Mouse (Mus musculus): ENCODE results near the gene Notch1.

Gene Notch1

DNA sequence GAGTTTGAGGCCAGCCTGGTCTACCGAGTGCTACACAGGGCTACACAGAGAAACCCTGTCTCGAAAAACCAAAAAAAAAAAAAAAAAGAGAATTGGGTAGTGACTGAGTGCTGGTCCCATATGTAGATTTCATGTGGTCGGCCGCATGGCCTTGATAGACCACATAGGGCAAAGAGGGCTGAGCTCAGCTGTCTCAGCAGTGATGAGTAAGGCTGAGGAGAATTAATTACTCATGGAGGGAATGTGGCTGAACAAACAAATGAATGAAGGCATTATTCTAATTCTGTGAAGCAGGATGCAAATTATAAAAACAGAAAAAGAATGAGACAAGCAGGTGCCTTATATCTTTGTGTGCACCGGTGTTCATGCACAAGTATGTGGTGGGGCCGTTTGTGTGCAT is 15.4 kb upstream of the Notch1 start:
- peak; percentile 80 for DNase-seq (ENCODE audit: low read depth, low spot score)

DNA sequence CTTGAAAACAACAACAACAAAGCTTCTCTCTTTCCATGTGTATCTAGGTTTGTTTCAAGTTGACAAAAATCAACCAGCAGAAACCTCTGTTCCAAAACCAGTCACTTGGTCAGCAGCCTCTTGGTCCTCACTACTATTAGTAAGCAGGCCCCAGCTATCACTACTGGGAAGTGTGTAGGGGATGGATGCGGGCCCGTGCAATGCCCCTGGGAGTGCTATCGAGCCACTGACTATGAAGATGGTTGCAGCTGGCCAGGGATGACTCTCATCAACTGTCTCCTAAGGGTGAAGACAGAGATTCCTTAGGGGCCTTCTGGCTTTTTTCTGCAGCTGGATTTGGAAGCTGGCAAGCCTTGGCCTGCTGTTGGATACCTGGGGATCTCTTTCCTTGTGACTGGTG is 13.4 kb upstream of the Notch1 start:
- no peak for DNase-seq (ENCODE audit: low read depth, low spot score)

DNA sequence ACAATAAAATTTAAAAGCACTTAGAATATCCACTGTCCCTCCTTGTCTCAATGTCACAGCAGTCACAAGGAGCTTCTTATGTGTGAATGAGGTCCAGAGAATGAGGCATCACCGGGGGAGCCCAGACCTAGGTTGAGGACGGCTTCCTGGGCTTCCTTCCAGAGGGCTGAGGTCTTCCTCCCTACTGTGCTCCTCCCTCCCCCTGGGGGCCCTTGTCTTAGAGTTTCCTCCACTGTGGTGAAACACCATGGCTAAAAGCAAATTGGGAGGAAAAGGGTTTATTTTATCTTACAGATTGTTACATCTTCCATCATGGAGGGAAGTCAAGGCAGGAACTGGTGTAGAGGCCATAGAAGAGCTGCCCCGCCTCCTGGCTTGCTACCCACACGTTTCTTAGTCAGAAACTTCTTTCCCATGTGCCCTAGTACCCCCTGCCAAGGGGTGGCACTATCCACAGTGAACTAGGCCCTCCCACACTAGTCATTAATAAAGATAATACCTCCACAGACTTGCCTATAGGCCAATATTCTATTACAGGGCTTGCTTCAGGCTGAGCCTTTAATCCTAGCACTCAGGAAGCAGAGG is 12.8 kb upstream of the Notch1 start:
- DNase-seq (ENCODE audit: low read depth, low spot score) = peak; percentile 37

DNA sequence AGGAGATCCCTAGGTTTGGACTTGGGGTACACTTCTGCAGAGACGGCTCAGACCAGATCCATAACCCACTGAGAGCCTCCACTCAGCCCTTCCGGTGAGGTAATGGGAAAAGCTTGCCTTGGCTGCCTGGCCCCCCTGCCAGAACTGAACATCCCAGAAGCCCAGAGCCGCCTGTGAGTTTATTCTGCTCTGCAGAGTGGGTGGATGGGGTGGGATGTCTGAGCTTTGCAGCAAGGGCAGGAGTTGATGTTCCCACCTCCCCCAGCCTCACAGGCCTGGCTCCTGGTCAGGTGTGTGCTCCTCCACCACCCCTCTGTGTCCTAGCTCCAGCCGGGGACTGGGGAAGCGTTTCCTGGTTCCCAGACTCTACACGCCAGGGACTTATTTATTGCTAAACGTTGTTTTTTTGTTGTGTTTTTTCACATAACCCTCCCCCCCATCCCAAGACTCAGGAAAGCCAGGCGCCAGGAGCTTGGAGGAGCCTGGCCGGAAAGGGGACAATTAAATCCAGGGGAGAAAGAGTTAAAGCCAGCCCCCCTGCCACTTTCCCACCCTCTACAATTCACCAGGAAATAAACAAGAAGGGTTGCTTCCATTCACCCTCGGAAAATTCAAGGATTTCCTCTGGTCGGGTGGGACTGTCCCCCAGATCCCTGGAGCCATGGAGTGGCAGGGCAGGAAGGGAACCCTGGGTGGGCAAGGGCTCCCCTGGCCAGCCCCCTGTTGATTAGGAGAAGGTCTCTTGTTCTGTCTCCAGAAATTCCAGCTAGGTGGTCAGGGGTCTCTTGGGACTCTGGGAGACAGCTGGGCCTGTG is 10.2 kb upstream of the Notch1 start:
- no peak for DNase-seq (ENCODE audit: low read depth, low spot score)

DNA sequence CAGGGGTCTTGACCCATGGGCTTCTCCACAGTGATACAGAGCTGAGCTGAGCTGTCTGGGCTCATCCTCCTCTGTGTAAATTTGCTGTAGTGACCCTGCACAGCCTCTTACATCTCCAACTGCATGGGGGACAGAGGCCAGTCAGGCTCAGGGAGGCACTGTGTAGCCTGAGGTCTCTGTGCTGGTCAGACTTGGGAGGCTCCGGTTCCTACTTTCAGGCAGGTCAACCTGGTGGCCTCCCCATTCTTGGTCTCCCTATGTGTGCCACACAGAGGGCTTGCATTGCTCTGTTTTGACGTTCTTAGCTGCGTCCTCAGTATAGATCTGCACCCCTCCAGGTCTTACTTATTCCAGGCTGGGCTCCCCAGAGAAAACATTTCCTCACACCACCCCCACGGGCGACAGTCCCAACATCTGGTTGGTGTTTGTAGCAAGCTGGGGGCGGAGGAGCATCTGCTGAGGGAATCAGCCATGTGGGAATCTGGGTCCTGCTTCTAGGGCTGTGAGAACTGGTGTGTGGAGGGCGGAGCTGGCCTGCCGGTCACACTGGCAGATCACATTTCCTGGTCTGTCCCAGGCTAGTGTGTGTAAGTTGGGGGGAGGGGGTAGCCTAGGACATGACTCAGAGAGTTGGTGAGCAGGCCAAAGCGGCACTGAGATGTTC is 9.0 kb upstream of the Notch1 start:
- DNase-seq (ENCODE audit: low read depth, low spot score) = peak; percentile 93

DNA sequence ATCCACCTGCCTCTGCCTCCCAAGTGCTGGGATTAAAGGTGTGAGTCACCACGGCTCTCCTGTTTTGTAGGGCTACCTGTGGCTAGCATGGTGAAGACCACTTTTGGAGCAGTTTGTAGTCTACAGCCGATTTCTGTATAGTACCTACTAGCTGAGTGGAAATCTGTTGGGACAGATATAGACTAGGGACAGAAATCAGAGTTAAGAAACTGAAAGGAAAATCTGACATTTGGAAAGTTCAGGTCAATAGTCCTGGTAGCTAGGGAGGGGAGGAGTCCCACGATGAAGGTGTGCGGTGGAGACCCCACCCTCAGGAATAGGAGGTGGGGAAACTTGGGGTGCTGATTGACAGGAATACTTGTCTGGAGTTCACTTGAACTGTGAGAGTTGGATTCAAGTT is 5.9 kb upstream of the Notch1 start:
- no peak for DNase-seq (ENCODE audit: low read depth, low spot score)

DNA sequence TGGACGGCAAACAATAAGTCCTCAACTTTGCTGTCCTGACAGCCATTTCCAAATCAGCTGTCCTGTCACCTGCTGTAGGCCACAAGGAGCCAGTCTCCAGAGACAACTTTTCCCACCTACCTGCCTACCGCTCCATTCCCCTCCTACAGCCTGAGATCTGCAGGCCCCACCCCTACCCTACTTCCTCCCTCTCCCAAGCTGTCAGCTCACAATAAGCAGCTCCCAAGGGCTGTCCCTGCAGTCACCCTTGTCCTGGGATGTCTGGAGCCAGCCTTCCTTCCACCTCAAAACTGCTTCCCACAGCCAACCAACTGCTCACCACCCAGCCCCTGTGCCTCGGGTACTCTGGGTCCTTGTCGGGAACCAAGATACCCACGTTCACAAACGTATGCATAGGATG is 3.3 kb upstream of the Notch1 start:
- no peak for DNase-seq (ENCODE audit: low read depth, low spot score)

DNA sequence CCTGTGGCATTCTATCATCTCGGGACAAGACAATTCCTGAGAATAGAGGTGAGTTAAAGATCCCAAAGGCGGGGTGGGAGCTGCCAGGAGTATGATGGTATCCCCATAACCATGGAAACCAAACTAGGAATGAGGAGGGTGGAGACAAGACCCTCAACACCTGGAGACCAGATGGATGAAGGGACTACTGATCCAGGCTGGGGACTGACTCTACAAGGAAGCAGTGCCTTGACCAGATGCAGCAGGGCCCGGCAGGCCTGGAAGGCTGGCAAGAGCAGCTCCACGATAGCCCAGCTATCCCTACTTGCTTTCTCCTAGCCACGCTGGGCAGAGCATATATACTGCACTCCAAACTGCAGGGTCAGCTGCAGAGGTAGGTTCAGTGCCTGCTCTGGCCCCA is 524 bp upstream of the Notch1 start:
- DNase-seq (ENCODE audit: low read depth, low spot score) = no peak

DNA sequence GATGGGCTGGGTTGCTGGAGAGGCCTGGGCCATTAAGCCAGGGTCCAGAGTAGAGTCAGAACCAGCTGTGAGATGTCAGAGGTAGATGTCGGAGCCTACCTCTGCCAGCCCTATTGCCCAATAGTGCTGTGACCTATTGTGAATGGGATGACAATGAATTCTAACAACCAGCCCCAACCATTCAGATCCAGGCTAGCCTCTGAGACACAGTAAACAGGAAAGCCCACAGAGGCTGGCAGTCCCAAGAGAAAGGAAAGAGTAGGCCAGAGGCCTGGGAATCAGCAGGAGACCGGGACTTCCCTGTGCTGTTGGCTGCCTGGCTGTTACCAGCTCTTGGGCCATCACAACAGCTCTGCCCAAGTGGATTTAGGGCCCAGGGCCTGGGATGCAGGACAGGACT is 1.1 kb downstream of the Notch1 start:
- DNase-seq (ENCODE audit: low read depth, low spot score) = no peak

DNA sequence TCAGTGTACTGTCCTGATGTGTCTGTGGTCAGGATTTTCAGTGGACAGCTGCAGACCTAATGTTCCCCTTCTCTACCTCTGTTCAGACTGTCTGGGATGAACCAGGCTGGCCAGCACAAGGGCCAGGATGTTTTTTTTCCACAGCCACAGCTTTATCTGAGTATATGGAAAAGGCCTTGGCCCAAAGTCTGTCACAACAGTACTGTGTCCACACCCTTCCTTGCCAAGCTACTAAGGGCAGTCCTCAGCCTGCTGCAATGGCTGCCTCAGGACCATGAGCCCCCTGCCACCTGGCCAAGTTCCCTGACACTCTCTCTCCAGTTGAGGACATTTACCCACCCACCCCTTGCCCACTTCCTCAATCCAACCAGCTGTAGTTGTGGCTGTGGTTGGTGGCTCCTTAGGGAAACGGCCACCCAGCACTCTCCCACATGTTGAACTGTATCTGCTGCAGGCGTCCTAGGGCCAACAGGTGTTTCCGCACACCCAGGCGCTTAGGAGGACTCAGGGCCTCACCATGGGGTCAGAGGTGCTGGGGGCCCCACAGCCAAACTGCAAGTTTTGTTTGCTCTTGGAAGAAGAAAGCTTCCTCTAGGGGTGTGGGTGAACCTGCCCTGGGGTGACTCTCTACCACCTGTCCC is 3.2 kb downstream of the Notch1 start:
- DNase-seq (ENCODE audit: low read depth, low spot score) = no peak

DNA sequence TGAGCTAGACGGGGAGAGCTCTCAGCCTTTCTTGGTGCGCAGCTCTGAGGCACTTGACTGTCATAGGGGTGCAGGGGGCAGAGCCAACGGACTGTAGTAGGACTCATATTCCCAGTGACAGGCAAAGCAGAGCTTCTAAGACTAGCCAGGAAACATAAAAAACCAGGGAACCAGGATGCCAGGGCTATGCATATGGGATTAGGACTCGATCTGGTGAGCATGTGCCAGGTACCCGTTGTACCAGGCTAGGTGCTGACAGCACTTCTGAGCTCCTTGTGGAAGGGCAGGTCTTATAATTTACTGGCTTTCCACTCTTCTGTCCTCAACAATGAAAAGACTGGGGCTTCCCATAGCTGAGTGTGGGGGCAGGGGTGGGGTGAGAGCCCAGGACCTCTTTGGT is 7.8 kb downstream of the Notch1 start:
- peak; percentile 35 for DNase-seq (ENCODE audit: low read depth, low spot score)

DNA sequence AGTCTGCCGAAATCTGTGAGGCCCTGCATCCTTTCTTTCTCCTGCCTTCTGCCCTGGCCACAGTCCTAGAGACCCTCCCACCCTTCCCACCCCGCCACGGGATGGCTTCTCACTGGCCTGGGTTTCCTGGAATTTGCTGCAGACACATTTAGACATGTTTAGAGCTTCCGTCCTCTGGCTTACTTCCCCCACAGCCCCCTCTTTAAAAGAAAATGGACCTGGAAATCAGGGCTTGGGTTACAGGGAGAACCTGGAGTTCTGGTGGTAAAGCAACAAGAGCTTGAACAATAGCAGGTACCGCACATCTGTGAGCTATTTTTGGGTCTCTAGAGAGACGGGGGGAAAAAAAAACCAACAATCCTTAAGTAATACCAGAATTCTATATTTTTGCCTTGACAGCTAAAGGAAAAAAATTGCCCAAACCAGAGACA is 8.5 kb downstream of the Notch1 start:
- DNase-seq (ENCODE audit: low read depth, low spot score) = peak; percentile 66

DNA sequence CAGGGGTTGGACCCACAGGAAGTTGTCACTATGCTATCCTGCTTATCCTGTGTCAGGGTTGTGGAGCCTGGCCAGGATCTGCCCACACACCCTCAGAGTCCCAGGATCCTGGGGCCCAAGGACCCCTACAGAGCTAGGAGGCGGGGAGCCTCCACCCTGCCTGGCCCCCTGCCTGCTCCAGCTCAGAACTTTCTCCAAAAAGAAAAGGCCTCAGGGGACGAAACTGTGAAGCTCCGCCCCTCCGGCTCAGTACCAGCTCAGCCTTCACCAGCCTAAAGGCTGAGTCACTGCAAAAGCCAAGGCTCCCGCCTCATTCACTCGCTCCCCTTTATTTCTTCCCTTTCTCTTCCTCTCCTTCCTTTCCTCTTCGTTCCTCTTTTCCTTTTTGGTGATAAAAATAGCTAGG is 9.0 kb downstream of the Notch1 start:
- peak; percentile 94 for DNase-seq (ENCODE audit: low read depth, low spot score)

DNA sequence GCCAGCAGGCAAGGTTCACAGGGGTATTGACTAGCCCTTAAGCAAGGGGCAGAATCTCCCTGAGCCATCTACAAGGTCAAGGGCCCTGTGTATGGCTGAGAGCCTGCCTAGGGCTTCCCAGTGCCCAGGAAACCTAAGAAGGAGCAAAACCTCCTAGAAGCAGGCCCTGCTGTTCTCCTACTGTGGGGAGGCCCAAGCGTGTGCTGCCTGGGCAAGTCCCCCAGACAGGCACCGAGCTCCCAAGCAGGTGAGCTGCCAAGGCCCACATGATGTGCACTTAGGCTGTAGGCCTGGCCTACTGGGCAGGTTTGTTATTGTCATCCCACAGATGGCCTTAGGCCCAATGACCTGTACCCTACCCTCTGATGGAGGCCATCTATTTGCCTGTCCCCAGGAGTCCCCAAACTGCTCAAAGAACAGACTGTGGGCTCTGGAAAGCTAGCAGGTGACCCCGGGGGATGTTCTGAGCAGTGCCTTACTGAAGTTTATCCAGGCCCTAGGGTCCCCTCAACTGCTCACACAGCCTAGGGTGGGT is 9.7 kb downstream of the Notch1 start:
- peak; percentile 29 for DNase-seq (ENCODE audit: low read depth, low spot score)

DNA sequence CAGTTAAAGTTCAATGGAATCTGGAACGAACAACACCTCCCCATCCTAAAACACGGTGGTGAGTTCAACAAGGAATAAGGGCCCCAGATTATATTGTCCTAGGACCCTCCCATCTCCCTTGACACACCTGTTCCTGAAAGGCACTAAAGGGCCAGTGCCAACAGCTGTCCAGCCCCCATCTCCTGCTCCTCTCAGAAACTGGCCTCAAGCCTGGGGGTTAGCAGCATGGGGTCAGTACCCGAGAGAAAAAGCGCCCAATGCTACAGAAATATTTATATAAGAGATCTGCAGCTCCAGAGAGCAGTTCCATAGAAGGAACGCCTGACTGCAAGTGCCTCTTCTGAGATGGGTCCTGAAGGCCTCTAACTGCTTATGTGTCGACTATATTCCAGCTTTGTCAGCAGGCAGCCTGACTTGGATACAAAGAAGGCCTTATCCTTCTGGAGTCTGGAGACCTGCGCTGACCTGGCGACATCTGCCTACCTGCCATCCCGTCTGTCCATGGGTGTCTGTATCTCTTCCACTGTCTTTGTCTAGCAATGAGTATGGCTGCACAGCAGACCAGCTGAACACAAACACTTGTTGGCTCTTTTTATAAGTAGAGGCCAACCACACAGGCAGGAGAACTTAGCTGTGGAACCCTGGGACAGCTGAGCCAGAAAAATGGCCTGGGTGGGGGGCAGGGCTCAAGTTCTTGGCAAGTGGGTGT is 11.5 kb downstream of the Notch1 start:
- DNase-seq (ENCODE audit: low read depth, low spot score) = no peak

DNA sequence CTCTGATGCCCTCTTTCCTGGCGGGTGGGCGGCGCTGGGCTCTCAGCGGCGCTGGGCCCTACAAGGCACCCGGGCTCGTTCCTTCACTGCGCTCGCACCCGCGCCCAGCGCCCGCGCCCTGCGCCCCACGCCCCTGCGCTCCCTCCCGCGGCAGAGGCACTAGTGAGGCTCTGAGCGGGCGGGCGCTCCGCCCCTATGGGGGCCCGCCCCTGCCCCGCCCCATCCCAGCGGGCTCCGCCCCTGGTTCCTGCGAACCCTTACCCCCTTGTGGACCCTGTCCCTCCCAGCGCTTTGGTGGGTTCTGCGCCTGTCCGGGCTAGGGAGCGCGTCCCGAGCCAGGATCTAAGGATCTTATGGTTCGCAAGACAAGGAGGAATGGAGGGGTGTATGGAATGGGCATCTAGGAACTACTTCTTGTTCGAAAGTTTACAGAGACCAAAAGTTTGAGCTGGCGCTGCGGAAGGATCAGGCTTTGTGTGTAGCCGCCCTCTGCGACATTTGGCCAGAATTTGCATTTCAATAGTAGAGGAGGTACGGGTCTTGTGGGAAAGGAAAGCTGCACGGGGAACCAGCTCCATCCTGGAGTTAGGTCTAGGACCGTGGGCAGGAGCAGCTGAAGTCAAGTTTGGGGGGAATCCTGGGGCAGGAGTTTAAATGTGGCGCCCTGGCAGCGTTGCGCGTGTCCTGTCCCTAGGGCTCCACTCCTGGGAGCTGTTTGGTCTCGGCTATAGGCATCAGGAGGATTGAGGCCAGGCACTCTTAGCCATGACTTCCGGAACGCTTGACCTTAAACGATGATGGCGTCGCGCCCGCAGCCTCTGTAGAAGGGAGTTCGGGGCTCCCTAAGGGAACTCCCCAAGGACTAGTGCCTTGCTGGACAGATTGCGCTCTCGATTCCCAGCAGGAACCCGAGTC is 12.5 kb downstream of the Notch1 start:
- DNase-seq (ENCODE audit: low read depth, low spot score) = no peak

DNA sequence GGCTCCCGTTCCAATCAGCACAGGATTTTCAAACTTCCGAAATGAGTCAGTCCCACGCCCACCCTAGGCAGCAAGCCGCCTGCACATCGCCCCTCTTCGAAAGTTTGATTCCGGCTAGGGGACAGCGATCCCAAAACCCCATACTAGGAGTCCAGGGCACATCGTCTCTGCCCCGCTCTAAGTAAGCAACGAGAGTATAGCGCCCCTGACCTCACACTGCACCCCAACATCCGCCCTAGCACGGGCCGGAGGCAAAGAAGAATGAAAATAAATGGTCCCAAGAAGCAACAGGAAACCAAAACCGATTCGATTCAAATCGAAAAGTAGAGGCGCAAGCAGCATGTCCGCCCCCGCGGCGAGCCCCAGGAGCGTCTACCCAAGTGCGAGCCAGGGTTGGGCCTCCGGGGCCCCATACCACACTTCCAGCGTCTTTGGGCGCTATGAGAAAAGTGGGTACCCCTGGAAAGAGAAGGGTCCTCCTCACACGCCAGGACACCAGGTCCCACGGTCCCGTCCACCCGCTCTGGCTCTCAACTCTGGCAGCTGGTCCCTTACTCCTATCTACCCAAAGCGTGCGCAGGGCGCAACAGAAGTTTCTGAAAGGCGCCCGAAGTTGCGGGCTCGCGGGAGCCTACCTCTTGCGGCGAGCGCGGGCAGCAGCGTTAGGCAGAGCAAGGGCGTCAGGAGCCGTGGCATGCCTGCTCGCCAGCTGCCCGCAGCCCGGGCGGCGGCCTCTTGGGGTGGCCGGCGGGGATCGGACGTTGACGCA is 13.4 kb downstream of the Notch1 start:
- no peak for DNase-seq (ENCODE audit: low read depth, low spot score)

DNA sequence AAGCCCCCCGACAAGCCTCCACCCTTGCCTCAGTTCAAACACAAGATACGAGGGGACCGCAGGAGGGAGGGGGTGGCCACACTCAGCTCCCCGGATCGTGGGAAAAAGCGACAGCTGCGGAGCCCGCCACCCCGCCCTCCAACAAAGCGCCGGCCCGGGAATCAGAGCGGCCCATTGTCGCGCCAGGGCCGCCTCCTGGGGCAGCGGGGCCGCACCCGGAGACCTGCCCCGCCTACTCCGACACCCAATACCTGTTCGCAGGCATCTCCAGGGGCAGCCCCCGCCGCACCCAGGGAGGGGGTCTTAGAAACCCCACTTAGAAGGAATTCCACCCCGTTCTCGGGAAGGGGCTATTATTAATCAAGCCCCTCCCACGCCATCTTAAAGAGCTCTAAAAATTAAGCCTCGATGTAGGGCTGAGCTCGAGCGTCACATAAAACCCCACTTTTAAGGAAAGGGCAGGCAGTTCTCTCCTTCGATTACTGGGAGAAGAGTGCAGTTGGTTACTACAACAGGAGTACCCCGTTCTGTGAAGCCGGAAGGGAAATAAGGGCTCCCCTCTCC is 14.1 kb downstream of the Notch1 start:
- no peak for DNase-seq (ENCODE audit: low read depth, low spot score)

DNA sequence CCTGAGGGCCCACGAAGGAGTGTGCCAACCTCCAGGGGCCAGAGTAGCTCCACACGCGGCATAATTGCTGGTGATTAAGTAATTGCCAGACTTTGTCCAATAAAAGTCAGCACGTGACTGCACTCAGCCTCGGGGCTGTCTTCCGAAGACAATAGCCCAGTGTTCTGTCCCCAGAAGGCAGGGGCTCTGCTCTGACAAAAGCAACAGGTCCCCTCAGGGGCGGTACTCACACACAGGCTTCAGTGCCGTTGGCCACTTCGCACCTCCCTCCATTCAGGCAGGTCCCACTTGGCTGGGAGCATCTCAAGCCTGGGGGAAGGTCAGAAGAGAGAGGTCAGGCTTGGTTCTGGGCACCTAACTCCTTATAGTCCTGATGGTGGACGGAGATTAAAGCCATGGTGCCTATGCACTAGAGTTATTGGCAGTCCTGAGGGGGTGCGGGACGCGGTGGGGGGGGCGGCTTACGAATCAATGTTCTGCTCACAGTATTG is 14.8 kb downstream of the Notch1 start:
- no peak for DNase-seq (ENCODE audit: low read depth, low spot score)

Measured in 3T3-L1 (cell line).